Mouse (Mus musculus) limb, embryonic 13.5 days (tissue): ENCODE results near the gene Bola2. TPM values are rescaled to one million over a fixed set of nuclear protein-coding genes. Genes with fewer than 3 reads are reported as not detected.

Experiments used
- ATAC-seq: fragments of 200-750 bp; cut with Nextera tagmentation; 2 replicates; pipeline ENCODE4 v1.8.0; 2017; ENCODE audit warnings: low read depth, moderate number of reproducible peaks, moderate TSS enrichment; ENCODE audit not compliant: low FRiP score
- H3K27ac ChIP-seq: fragments of 300-500 bp; sonication (generic); 2 replicates; pipeline ENCODE4 v1.5.1; 2015; ENCODE audit warnings: inconsistent platforms, mild to moderate bottlenecking, moderate library complexity
- H3K27me3 ChIP-seq: fragments of 300-500 bp; sonication (generic); 2 replicates; pipeline ENCODE4 v1.6.1; 2015; ENCODE audit warnings: mild to moderate bottlenecking, inconsistent platforms
- H3K36me3 ChIP-seq: fragments of 300-500 bp; sonication (generic); 2 replicates; pipeline ENCODE4 v1.6.1; 2015; ENCODE audit warnings: inconsistent platforms, mild to moderate bottlenecking, moderate library complexity
- H3K4me1 ChIP-seq: fragments of 300-500 bp; sonication (generic); 2 replicates; pipeline ENCODE4 v1.6.1; 2015; ENCODE audit warnings: inconsistent platforms
- H3K4me2 ChIP-seq: fragments of 300-500 bp; sonication (generic); replicated peaks from 2 replicates; pipeline ENCODE4 v1.6.1; 2015; ENCODE audit warnings: inconsistent platforms, mild to moderate bottlenecking, moderate library complexity
- H3K4me3 ChIP-seq: fragments of 300-500 bp; sonication (generic); 2 replicates; pipeline ENCODE4 v1.5.1; 2015; ENCODE audit warnings: moderate library complexity, mild to moderate bottlenecking, inconsistent platforms
- H3K9ac ChIP-seq: fragments of 300-500 bp; sonication (generic); 2 replicates; pipeline ENCODE4 v1.6.1; 2015; ENCODE audit warnings: mild to moderate bottlenecking, inconsistent platforms
- H3K9me3 ChIP-seq: fragments of 300-500 bp; sonication (generic); 2 replicates; pipeline ENCODE4 v1.6.1; 2016; ENCODE audit warnings: inconsistent platforms
- WGBS: fragments of 180-500 bp; shearing (Covaris S2); methylation state at CpG from one replicate; pipeline ENCODE4 v1.1.7; 2015; 5-methylcytosine and 5-hydroxymethylcytosine counted together
- polyA plus RNA-seq: library from polyadenylated mRNA; unstranded; fragments of >200 nt; fragmentation: Nextera tagmentation; extraction: Ambion mirVana; gene quantifications from 2 replicates; pipeline ENCODE4 v1.2.1, GENCODE M21; 2015

Bola2 gene
- polyA plus RNA-seq, 1 experiment from 2014 or later = 134 TPM

- 86% methylated on average over 12 of the region's 12 CpGs for WGBS
- no peak overlapping the region for H3K4me2 ChIP-seq
- ATAC-seq = no peak
- no peaks in the 10 kb centered on the region for H3K9me3 ChIP-seq
- no peaks in the 10 kb centered on the region for H3K27me3 ChIP-seq
- H3K4me3 ChIP-seq = no peak overlapping the region
- no peaks in the 10 kb centered on the region for H3K36me3 ChIP-seq
- no peak overlapping the region for H3K9ac ChIP-seq
- H3K4me1 ChIP-seq = peaks cover 10% of the 10 kb centered on the region; the same call in 1 of the 2 replicates
- H3K27ac ChIP-seq = no peak overlapping the region
These were observed 50.9 kb downstream of the Bola2 start for GRCm38 (mm10) chr7:126746066-126746465.

DNA sequence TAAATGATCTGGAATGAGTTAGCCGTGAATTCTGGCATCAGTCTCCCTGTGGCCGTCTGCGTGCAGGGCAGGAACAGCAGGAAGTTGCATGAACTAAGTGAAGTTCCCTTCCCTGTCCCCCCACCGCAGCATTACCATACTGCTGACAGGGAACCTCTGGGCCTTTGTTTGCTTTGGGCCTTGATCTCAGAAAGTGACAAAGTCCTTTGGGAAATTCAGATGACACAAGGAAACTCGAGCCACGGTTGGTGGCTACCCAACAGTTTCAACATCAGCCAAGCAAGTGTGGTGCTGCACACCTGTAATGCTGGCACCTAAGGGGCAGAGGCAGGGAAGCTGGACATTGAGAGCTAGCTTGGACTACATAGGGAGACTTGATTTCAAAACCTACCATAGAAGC is 51.6 kb downstream of the Bola2 start:
- Histone ChIP-seq H3K27me3 (no peaks in the 10 kb centered on the region), H3K4me2 (no peak overlapping the region), H3K36me3 (no peaks in the 10 kb centered on the region), H3K4me3 (no peak overlapping the region), H3K9ac (no peak overlapping the region; the same call in 1 of the 2 replicates), H3K9me3 (no peaks in the 10 kb centered on the region), H3K27ac (no peak overlapping the region), H3K4me1 (peaks cover 9% of the 10 kb centered on the region; the same call in 1 of the 2 replicates)
- WGBS = 20% methylated on average over 6 of the region's 6 CpGs
- ATAC-seq = no peak

- no peaks in the 10 kb centered on the region for H3K9me3 ChIP-seq
- no peaks in the 10 kb centered on the region for H3K27me3 ChIP-seq
- ATAC-seq = no peak
- no peak overlapping the region for H3K27ac ChIP-seq
- peaks cover 9% of the 10 kb centered on the region; the same call in 1 of the 2 replicates for H3K4me1 ChIP-seq
- no peak overlapping the region for H3K9ac ChIP-seq
- H3K4me2 ChIP-seq = no peak overlapping the region
- WGBS = 73% methylated on average over 7 of the region's 7 CpGs
- H3K4me3 ChIP-seq = no peak overlapping the region
- no peaks in the 10 kb centered on the region for H3K36me3 ChIP-seq
These were observed 53.6 kb downstream of the Bola2 start for GRCm38 (mm10) chr7:126748824-126749223.

Other genes starting within 250 kb of the Bola2 start
- gene Atp2a1, start 232.3 kb upstream of the Bola2 start, polyA plus RNA-seq = 90.2 and 93.8 TPM in 2 replicates
- 56.6 and 61.4 TPM in 2 replicates for gene Sh2b1, start 220.0 kb upstream of the Bola2 start, polyA plus RNA-seq
- 135 and 137 TPM in 2 replicates for gene Tufm, start 208.0 kb upstream of the Bola2 start, polyA plus RNA-seq
- 49.9 and 51.8 TPM in 2 replicates for gene Atxn2l, start 192.0 kb upstream of the Bola2 start, polyA plus RNA-seq
- 207 and 208 TPM in 2 replicates for gene Eif3c, start 129.0 kb upstream of the Bola2 start, polyA plus RNA-seq
- 0.71 and 0.72 TPM in 2 replicates for gene Apobr, start 110.5 kb upstream of the Bola2 start, polyA plus RNA-seq
- 38.6 and 38.7 TPM in 2 replicates for gene Cln3, start 109.6 kb upstream of the Bola2 start, polyA plus RNA-seq
- not detected in 2 replicates for gene Il27, start 100.5 kb upstream of the Bola2 start, polyA plus RNA-seq
- 3.5 and 4.7 TPM in 2 replicates for gene Nupr1, start 64.5 kb upstream of the Bola2 start, polyA plus RNA-seq
- 56.8 and 63.8 TPM in 2 replicates for gene Sgf29, start 46.1 kb upstream of the Bola2 start, polyA plus RNA-seq
- gene Sult1a1, start 19.0 kb upstream of the Bola2 start, polyA plus RNA-seq = 4.6 and 4.8 TPM in 2 replicates
- 15.2 and 15.9 TPM in 2 replicates for gene Slx1b, start 383 bp downstream of the Bola2 start, polyA plus RNA-seq
- 34.1 and 36.6 TPM in 2 replicates for gene Coro1a, start 12.4 kb downstream of the Bola2 start, polyA plus RNA-seq
- gene Mapk3, start 64.2 kb downstream of the Bola2 start, polyA plus RNA-seq = 49.6 and 50.3 TPM in 2 replicates
- gene Gdpd3, start 70.9 kb downstream of the Bola2 start, polyA plus RNA-seq = 1.7 and 2.1 TPM in 2 replicates
- 114 and 121 TPM in 2 replicates for gene Ypel3, start 81.6 kb downstream of the Bola2 start, polyA plus RNA-seq
- gene Tbx6, start 86.1 kb downstream of the Bola2 start, polyA plus RNA-seq = 0.53 and 0.64 TPM in 2 replicates
- 287 and 322 TPM in 2 replicates for gene Ppp4c, start 97.1 kb downstream of the Bola2 start, polyA plus RNA-seq
- 0.18 and 0.52 TPM in 2 replicates for gene Fam57b, start 102.3 kb downstream of the Bola2 start, polyA plus RNA-seq
- gene 4930451I11Rik, start 136.2 kb downstream of the Bola2 start, polyA plus RNA-seq = not detected in 2 replicates
- gene Doc2a, start 152.0 kb downstream of the Bola2 start, polyA plus RNA-seq = 1.5 and 1.9 TPM in 2 replicates
- 39.8 and 48.3 TPM in 2 replicates for gene Hirip3, start 166.6 kb downstream of the Bola2 start, polyA plus RNA-seq
- gene Ino80e, start 167.0 kb downstream of the Bola2 start, polyA plus RNA-seq = 96.8 and 108 TPM in 2 replicates
- gene Taok2, start 189.3 kb downstream of the Bola2 start, polyA plus RNA-seq = 54.4 and 57.2 TPM in 2 replicates
- gene Tmem219, start 227.5 kb downstream of the Bola2 start, polyA plus RNA-seq = 24.5 and 27.0 TPM in 2 replicates
- gene Kctd13, start 233.5 kb downstream of the Bola2 start, polyA plus RNA-seq = 16.9 and 17.2 TPM in 2 replicates